Comparison of ENCODE assay signal across 22 mouse cellular contexts in the genomic region with DNA sequence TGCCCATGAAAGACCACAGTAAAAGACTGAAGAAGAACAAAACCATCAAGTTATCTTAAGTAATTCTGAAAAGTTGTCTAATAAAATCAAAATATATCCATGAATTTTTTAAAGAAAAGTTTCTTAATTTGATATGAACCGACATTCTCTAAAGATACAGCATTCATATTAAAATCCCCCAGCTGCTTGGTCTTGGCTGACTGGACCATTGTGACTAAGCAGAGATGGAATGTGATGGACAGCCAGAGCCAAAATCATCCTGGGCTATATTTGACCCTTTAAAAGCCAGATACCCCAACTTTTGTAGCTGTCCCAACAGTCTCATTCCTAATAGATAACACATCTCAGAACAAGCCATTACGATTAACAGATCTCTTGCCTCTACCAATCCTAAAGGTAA.
DNase-seq lines count a peak whose midpoint lies in the region; ATAC-seq lines count a peak whose summit lies in the region.
"Had no signal": no experiment of that assay in that cellular context is flagged by ENCODE, and none has a peak within 500 bp of the region (broad histone marks: within the 10 kb centered on the region; RNA-seq: fewer than 3 reads in every experiment).

No protein-coding gene starts in this region.

- intact Hi-C loops in heart, postnatal 36 days (cut with DNase I) = no loop called here

- no peak for ATAC-seq in granulocyte monocyte progenitor cell, adult 5-6 weeks (replicated peaks; ENCODE audit: poor library complexity, severe bottlenecking)
- ATAC-seq: forebrain, embryonic 14.5 days; intestine, postnatal 0 days; midbrain, embryonic 13.5 days; Patski had no signal

- peak; percentile 89 for DNase-seq in heart, adult 11 months
- DNase-seq in heart, postnatal 36 days = no peak
- peak; percentile 11 for DNase-seq in kidney, postnatal 10 days
- no peak for DNase-seq in kidney, postnatal 4 days
- peak; percentile 33 for DNase-seq in 3134 (ENCODE audit: extremely low read depth, insufficient read length, low spot score)
- DNase-seq in Muller cell, postnatal 12 days (ENCODE audit: inconsistent ontology term) = peak; percentile 81
- DNase-seq in right cerebral cortex, postnatal 4 days = no peak
- DNase-seq: adrenal gland, postnatal 14 days; B cell, adult 2 months; cerebellum, adult 11 months; cerebellum, adult 9-10 months; cerebellum, postnatal 36 days; gastrocnemius, postnatal 10 days; kidney, adult 9 months; kidney, postnatal 14 days; thymus, adult 2 months; thymus, postnatal 36 days had no signal

Comparison
In these comparisons a context has a peak if more than half of its experiments do, and no peak if none do; other contexts are left out.
1. DNase-seq: peak in heart, adult 11 months (single experiment), kidney, postnatal 10 days (single experiment), 3134 (single experiment) and Muller cell, postnatal 12 days (single experiment); none in heart, postnatal 36 days (0 of 2), kidney, postnatal 4 days (0 of 2) and right cerebral cortex, postnatal 4 days (single experiment).